26 mouse cellular contexts compared by ENCODE assay signal in the genomic region with DNA sequence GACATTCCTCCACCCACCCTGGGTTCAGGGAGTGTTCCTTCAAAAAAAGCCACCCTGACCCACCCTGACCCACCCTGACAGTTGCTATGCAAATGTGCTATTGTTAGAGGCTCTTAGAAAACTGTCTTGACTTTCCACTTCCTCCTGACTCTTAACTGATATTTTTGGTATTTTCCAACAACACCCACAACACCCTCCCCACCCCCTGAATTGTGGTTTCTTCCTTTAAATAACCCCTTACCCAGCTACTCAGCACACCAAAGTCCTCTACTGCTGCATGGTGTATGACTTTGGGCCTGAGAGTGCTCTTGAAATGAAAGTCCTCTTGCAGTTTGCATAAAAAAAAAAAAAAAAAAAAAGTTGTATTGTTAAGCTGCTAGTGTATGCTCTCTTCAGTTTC.
"Had no signal": no experiment of that assay in that cellular context is flagged by ENCODE, and none has a peak within 500 bp of the region (broad histone marks: within the 10 kb centered on the region; RNA-seq: fewer than 3 reads in every experiment).

No protein-coding gene starts in this region.

- H3K27me3 ChIP-seq: heart, embryonic 12.5 days; hindbrain, embryonic 12.5 days; intestine, embryonic 15.5 days; limb, embryonic 13.5 days; limb, embryonic 15.5 days; liver, embryonic 12.5 days had no signal

- H3K36me3 ChIP-seq: heart, embryonic 10.5 days; heart, embryonic 12.5 days; hindbrain, embryonic 10.5 days; hindbrain, embryonic 12.5 days; intestine, embryonic 15.5 days; limb, embryonic 13.5 days; limb, embryonic 15.5 days; liver, embryonic 12.5 days had no signal

- H3K4me1 ChIP-seq: heart, embryonic 10.5 days; heart, embryonic 12.5 days; hindbrain, embryonic 10.5 days; hindbrain, embryonic 12.5 days; intestine, embryonic 15.5 days; limb, embryonic 13.5 days; limb, embryonic 15.5 days; liver, embryonic 12.5 days had no signal

- ATAC-seq: hindbrain, embryonic 16.5 days; inflammation-experienced regulatory T-cells, adult 6 months; intestine, embryonic 15.5 days; intestine, postnatal 0 days; liver, embryonic 12.5 days had no signal

- DNase-seq: gastrocnemius, adult 2 months; gastrocnemius, postnatal 10 days; gastrocnemius, postnatal 25 days; heart, adult 18-20 months; heart, postnatal 10 days; heart, postnatal 4 days; kidney, adult 18-20 months; kidney, adult 8-10 months; kidney, postnatal 14 days; kidney, postnatal 36 days; left cerebral cortex, postnatal 4 days had no signal

- H3K9me3 ChIP-seq: heart, embryonic 10.5 days; heart, embryonic 12.5 days; hindbrain, embryonic 10.5 days; hindbrain, embryonic 12.5 days; intestine, embryonic 15.5 days; limb, embryonic 13.5 days; limb, embryonic 15.5 days; liver, embryonic 12.5 days had no signal

- H3K27ac ChIP-seq: gastrocnemius, adult 2 months; heart, embryonic 10.5 days; hindbrain, embryonic 10.5 days; hindbrain, embryonic 12.5 days; hindbrain, embryonic 14.5 days; intestine, embryonic 15.5 days; kidney, postnatal 0 days; left cerebral cortex, adult 2 months; limb, embryonic 13.5 days; limb, embryonic 15.5 days; liver, embryonic 12.5 days; liver, embryonic 14.5 days had no signal

- H3K4me2 ChIP-seq: heart, embryonic 12.5 days; hindbrain, embryonic 12.5 days; hindbrain, embryonic 14.5 days; intestine, embryonic 15.5 days; limb, embryonic 13.5 days; limb, embryonic 15.5 days; liver, embryonic 12.5 days had no signal

- H3K9ac ChIP-seq: heart, embryonic 12.5 days; hindbrain, embryonic 12.5 days; hindbrain, embryonic 14.5 days; intestine, embryonic 15.5 days; limb, embryonic 13.5 days; limb, embryonic 15.5 days; liver, embryonic 12.5 days; liver, embryonic 14.5 days had no signal

- H3K4me3 ChIP-seq: gastrocnemius, adult 2 months; heart, embryonic 10.5 days; heart, embryonic 12.5 days; hindbrain, embryonic 10.5 days; hindbrain, embryonic 12.5 days; intestine, embryonic 15.5 days; left cerebral cortex, adult 2 months; limb, embryonic 13.5 days; limb, embryonic 15.5 days; liver, embryonic 12.5 days had no signal
